Comparison of ENCODE assay signal across 24 mouse cellular contexts in genomic region chr1:177627814-177628213, GRCm38 (mm10).
DNase-seq lines count a peak whose midpoint lies in the region; ATAC-seq lines count a peak whose summit lies in the region.
"Had no signal": no experiment of that assay in that cellular context is flagged by ENCODE, and none has a peak within 500 bp of the region (broad histone marks: within the 10 kb centered on the region; RNA-seq: fewer than 3 reads in every experiment).

No protein-coding gene starts in this region.

- peaks cover 10% of the 10 kb centered on the region for H3K4me1 ChIP-seq in heart, embryonic 11.5 days (ENCODE audit: control insufficient read depth, insufficient read depth, low read length)
- peaks cover 17% of the 10 kb centered on the region for H3K4me1 ChIP-seq in brown adipose tissue, adult 24 weeks (ENCODE audit: control insufficient read depth, insufficient read depth, insufficient read length, low read length)
- peaks cover 10% of the 10 kb centered on the region; the same call in 1 of the 2 replicates for H3K4me1 ChIP-seq in hindbrain, embryonic 12.5 days

- H3K4me2 ChIP-seq in heart, embryonic 11.5 days: no peak overlapping the region
- H3K4me2 ChIP-seq in hindbrain, embryonic 12.5 days (replicated peaks): no peak overlapping the region
- H3K4me2 ChIP-seq: embryonic facial prominence, embryonic 13.5 days; embryonic facial prominence, embryonic 15.5 days; forebrain, embryonic 12.5 days had no signal

- no peak overlapping the region for H3K27ac ChIP-seq in heart, embryonic 11.5 days (ENCODE audit: low read depth, low read length)
- peak overlapping the region; percentile 20; the same call in 1 of the 2 replicates for H3K27ac ChIP-seq in brown adipose tissue, adult 24 weeks (replicated peaks; ENCODE audit: low read depth, low read length)
- H3K27ac ChIP-seq in hindbrain, embryonic 12.5 days: no peak overlapping the region
- H3K27ac ChIP-seq: embryonic facial prominence, embryonic 13.5 days; embryonic facial prominence, embryonic 15.5 days; forebrain, embryonic 10.5 days; forebrain, embryonic 12.5 days had no signal

- no peaks in the 10 kb centered on the region for H3K36me3 ChIP-seq in heart, embryonic 11.5 days (ENCODE audit: control insufficient read depth, insufficient read depth, low read length)
- H3K36me3 ChIP-seq in hindbrain, embryonic 12.5 days: no peaks in the 10 kb centered on the region
- H3K36me3 ChIP-seq: embryonic facial prominence, embryonic 13.5 days; embryonic facial prominence, embryonic 15.5 days; forebrain, embryonic 10.5 days; forebrain, embryonic 12.5 days had no signal

- no peak for ATAC-seq in heart, embryonic 11.5 days (replicated peaks; ENCODE audit: insufficient number of reproducible peaks, low FRiP score, low TSS enrichment)
- ATAC-seq in granulocyte monocyte progenitor cell, adult 5-6 weeks (replicated peaks; ENCODE audit: poor library complexity, severe bottlenecking): peak; percentile 78
- no peak for ATAC-seq in hindbrain, embryonic 12.5 days (ENCODE audit: low FRiP score)
- ATAC-seq: activated CD4-positive, CD25-positive, alpha-beta regulatory T cell, adult 4 months; forebrain, embryonic 14.5 days; forebrain, embryonic 16.5 days; Patski had no signal

- H3K27me3 ChIP-seq in heart, embryonic 11.5 days (ENCODE audit: control insufficient read depth, insufficient read depth, low read length): no peaks in the 10 kb centered on the region
- H3K27me3 ChIP-seq in hindbrain, embryonic 12.5 days: no peaks in the 10 kb centered on the region
- H3K27me3 ChIP-seq: embryonic facial prominence, embryonic 15.5 days; Patski had no signal

- no peaks in the 10 kb centered on the region for H3K9me3 ChIP-seq in heart, embryonic 11.5 days (replicated peaks; ENCODE audit: control insufficient read depth, low read length)
- H3K9me3 ChIP-seq in hindbrain, embryonic 12.5 days (replicated peaks): no peaks in the 10 kb centered on the region
- H3K9me3 ChIP-seq: embryonic facial prominence, embryonic 13.5 days; embryonic facial prominence, embryonic 15.5 days; forebrain, embryonic 10.5 days; forebrain, embryonic 12.5 days had no signal

- no peak overlapping the region for H3K4me3 ChIP-seq in heart, embryonic 11.5 days (ENCODE audit: low read depth, low read length)
- H3K4me3 ChIP-seq in brown adipose tissue, adult 24 weeks (ENCODE audit: insufficient read depth, low read depth, low read length): no peak overlapping the region
- no peak overlapping the region for H3K4me3 ChIP-seq in hindbrain, embryonic 12.5 days
- H3K4me3 ChIP-seq: embryonic facial prominence, embryonic 13.5 days; embryonic facial prominence, embryonic 15.5 days; erythroblast, embryonic 14.5 days; forebrain, embryonic 10.5 days; forebrain, embryonic 12.5 days had no signal

- 89% methylated on average over 4 of the region's 4 CpGs for WGBS in heart, embryonic 11.5 days (ENCODE audit: insufficient replicate concordance)
- WGBS in hindbrain, embryonic 12.5 days: 97% methylated on average over 4 of the region's 4 CpGs

- H3K9ac ChIP-seq in heart, embryonic 11.5 days (ENCODE audit: low read depth, low read length): no peak overlapping the region
- H3K9ac ChIP-seq in hindbrain, embryonic 12.5 days: no peak overlapping the region
- H3K9ac ChIP-seq: embryonic facial prominence, embryonic 13.5 days; embryonic facial prominence, embryonic 15.5 days; forebrain, embryonic 12.5 days had no signal

- DNase-seq in heart, adult 11 months: peak; percentile 16
- DNase-seq in testis, postnatal 14 days (ENCODE audit: low spot score): no peak
- DNase-seq in kidney, postnatal 10 days: no peak
- DNase-seq: adrenal gland, adult 2 months; adrenal gland, postnatal 10 days; adrenal gland, postnatal 25 days; cerebellum, adult 11-12 months; cerebellum, adult 2 months; cerebellum, adult 9-10 months; cerebellum, postnatal 25 days; embryo, embryonic 11 days had no signal
